Mouse (Mus musculus): ENCODE data around the gene Actl6b.

Gene Actl6b

DNA sequence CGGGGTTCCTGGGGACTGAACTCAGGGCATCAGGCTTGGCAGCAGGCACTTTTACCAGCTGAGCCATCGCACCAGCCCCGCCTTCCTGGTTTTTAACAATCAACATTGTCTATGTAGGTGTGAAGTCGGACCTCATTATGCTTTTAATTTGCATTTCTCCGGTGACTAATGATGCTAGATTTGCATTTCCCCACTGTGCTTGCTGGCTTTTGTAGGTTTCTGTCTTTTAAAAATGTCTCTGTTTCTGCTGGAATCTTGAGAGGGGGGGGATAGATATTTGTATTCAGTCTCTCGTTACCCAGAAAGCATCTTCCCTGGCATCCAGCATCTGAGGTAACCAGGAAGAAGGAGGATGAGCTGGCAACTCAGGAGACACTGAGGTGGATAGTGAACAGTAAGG, 8.2 kb downstream of the Actl6b start:
- no peak for DNase-seq (ENCODE audit: low read depth, low spot score)

DNA sequence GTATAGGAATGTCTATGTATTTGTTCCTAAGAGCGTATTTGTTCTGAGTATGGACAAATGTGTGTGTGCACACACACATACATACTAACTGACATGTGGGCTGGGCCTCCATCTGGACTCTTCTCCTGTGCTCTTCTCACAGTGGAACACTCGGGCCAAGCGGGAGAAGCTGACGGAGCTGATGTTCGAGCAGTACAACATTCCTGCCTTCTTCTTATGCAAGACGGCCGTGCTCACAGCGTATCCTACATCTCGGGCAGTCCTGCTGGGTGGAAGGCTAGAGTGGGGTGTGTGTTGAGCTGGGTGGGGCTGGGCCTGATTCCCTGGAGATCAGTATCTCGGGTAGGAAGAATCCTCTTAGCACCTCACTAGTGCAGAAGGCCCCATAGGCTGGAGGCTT, 9.6 kb downstream of the Actl6b start:
- DNase-seq (ENCODE audit: low read depth, low spot score): no peak

DNA sequence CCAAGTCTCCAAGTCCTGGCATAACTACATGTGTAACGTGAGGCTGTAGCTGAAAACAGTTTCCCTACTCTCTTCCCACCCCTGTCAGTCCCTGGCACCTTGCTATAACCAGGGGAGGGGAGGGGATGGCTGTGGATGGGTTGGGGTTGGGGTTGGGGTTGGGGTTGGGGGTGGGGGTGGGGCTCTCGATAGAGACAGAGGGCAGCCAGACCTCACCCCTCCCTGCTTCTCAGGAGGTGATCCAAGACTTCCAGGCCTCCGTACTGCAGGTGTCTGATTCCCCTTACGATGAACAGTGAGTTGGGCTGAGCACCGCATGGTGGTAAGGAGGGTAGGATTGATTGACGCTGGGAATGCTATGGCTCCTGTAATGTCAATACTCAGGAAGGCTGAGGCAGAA, 12.4 kb downstream of the Actl6b start:
- DNase-seq (ENCODE audit: low read depth, low spot score): no peak

DNA sequence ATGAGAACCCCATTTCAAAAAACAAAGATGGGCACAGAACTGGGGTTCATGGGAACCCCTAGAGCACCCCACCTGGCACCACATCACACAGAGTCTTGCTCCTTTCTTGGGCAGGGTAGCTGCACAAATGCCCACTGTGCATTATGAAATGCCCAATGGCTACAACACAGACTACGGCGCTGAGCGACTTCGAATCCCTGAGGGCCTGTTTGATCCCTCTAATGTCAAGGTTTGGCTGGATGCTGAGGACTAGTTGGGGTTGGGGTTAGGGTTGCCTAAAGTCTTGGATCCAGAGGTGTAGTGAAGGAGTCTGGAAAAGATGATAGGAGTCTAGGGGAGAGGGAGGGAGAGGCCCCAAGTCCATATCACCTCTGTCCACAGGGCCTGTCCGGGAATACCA, 13.1 kb downstream of the Actl6b start:
- DNase-seq (ENCODE audit: low read depth, low spot score): no peak

DNA sequence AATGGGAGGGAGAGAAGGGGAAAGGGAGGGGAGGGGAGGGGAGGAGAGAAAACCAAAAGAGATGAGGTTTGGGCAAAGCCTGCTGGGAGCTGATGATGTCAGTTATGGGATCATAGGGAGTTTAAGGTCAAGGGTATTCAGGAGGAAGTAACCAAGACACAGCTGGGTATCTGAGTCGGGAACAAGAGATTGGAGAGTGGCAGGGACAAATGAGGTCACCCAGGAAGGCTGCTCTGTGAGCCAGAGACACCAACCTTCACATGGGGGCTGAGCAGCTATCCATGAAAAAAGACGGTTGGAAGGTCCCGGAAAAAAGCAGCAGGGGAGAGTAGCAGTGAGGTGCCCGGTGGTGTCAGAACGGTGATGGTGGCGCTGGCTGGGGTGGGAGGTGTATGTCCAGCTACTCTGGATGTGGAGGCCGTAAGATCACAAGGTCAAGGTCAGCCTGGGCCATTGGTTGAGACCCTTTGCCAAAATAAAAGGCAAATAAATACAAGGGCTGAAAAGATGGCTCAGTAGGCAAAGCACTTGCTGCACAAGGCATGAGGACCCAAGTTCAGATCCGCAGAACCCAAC, 15.0 kb downstream of the Actl6b start:
- DNase-seq (ENCODE audit: low read depth, low spot score): no peak

DNA sequence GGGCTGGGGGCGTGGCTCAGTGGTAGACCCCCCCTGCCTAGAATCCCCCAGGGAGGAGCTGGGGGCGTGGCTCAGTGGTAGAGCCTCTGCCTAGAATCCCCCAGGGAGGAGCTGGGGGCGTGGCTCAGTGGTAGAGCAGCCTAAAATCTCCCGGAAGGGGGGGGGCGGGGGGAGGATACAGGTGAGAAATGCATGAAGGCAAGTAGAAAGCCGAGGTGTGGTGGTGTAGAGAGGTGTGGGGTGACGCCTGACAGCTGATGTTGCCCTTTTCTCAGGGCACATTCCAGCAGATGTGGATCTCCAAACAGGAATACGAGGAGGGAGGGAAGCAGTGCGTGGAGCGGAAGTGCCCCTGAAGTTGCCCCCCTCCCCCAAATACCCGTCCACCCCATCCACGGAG, 15.7 kb downstream of the Actl6b start:
- no peak for DNase-seq (ENCODE audit: low read depth, low spot score)

DNA sequence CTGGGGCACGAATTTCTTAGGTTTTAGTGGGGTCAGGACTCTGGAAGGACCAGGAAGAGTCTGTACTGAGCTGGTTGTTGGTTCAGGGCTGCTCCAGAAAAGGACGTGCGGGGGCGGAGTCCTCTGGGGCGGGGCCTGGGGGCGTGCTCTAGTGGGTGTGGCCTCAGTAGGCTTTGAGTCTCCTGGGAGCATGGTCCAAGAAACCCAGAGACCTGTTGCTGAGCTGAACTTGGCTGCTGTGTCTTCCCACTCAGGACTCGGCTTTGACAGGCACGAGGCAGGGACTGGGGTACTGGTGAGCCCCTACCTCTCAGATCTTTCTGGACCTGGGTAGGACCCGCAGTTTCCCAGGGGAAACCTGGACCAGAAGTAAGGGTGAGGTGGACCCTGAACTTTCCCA, 16.3 kb downstream of the Actl6b start, which contains the start of gene Tfr2:
Gene Tfr2, plus strand, starts transcription at position 176 of the 400 bp plus-strand sequence.
- DNase-seq (ENCODE audit: low read depth, low spot score): no peak

DNA sequence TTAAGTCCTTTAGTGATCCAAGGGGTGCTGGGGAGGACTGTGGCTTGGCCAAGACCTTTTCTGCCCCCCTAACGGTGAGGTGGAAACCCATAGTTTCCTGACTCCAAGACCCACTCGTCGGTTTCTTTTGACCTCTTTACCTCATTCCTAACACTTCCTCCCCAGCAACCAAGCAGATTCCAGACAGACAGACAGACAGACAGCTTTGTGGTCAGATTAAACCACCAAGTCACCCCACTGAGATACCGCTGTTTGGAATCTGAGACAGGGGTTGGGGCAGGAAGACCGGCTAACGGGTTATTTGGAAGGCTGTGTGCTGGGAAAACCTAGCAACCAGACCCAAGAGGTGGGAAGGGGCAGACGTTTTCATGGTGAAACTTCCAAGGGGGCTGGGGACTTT, 16.9 kb downstream of the Actl6b start:
- no peak for DNase-seq (ENCODE audit: low read depth, low spot score)

DNA sequence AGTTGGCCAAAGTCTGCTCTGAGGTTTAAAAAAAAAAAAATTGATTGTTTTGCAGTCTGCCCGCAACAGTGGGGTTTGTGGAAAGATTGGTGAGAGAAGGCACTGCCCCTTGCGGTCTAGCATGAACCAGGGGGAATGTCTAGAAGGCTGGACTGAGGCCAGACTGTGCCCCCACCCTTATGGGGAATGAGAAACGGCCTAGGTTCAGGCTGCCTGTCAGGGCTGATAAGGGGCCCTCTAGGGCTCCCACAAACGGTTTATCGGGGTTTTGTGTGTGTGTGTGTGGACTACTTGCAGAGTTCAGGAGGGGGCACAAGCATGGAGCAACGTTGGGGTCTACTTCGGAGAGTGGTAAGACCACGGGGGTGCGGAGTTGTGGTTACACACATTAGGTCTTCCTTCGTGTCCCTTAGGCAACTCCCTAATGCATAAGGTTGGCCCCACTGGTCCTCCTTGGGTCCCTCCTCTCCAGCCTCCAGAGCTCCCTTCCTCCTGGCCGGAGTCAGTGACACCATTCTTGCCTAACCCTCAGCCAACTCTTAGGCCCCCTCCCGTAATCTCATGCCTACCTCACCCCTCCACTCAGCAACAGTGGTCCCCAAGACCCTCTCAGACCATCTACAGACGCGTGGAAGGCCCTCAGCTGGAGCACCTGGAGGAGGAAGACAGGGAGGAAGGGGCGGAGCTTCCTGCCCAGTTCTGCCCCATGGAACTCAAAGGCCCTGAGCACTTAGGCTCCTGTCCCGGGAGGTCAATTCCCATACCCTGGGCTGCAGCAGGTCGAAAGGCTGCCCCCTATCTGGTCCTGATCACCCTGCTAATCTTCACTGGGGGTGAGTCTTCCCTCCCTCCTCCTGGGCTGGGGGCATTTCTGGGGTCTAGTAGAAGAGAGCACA, 17.6 kb downstream of the Actl6b start:
- DNase-seq (ENCODE audit: low read depth, low spot score): no peak

DNA sequence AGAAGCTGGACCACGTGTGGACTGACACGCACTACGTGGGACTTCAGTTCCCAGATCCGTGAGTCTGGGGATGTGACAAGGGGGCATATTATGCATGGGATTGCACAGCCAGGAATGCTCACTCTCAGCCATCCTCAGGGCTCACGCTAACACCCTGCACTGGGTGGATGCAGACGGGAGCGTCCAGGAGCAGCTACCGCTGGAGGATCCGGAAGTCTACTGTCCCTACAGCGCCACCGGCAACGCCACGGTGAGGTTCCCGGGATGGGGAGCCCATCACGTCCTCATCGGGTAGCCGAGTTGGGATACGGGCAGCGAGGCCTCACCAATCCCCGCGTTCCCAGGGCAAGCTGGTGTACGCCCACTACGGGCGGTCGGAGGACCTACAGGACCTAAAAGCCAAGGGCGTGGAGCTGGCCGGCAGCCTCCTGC, 21.2 kb downstream of the Actl6b start:
- no peak for DNase-seq (ENCODE audit: low read depth, low spot score)

DNA sequence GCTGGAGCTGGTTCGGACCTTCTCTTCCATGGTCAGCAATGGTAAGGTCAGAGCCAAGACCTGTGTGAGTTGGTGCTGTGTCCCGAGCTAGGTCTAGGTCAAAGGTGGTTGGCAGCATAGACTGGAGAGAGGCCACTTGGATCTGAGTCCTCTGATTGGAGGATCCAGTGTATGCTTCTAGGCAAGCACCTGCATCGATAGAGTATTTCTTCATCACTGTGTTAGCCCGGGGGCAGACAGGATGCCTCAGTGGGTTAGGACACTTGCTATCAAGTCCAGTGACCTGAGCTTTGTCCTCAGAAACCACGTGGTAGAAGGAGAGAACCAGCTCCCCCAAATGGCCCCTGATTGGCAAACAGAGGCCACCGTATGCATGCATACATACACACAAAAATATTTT, 26.9 kb downstream of the Actl6b start:
- DNase-seq (ENCODE audit: low read depth, low spot score): no peak

DNA sequence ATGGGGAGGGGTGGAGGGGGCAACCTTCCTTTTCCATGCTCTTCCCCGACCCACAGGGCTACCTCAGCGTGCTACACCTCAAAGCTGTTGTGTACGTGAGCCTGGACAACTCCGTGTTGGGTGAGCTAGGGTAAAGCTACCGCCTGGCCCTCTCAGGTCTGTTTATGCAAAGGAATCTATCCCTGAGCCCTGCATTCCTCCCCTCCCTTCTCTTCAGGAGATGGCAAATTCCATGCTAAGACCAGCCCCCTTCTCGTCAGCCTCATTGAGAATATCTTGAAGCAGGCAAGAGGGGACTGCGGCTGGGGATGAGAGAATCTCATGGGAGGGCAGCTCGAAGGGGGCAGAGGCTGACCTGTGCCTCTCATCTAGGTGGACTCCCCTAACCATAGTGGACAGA, 29.4 kb downstream of the Actl6b start:
- DNase-seq (ENCODE audit: low read depth, low spot score): no peak

DNA sequence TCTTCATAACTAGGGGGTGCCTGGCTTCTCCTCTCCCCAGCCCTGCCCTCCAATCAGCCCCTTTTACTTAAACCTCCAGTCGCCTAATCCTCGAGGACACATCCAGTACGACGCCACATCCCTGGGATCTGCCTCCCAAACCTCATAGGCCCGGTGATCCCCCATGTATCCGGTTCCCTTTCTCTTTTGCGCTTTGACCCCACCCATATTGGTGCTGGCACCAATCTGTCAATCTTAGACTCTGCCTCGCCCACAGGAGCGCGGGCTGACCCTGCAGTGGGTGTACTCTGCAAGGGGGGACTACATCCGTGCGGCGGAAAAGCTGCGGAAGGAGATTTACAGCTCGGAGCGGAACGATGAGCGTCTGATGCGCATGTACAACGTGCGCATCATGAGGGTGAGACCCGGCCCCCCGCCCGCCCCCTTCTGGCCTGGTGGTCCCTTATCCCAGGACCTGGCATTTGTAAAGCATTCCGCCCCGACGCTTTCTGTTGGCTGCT, 30.4 kb downstream of the Actl6b start:
- no peak for DNase-seq (ENCODE audit: low read depth, low spot score)

DNA sequence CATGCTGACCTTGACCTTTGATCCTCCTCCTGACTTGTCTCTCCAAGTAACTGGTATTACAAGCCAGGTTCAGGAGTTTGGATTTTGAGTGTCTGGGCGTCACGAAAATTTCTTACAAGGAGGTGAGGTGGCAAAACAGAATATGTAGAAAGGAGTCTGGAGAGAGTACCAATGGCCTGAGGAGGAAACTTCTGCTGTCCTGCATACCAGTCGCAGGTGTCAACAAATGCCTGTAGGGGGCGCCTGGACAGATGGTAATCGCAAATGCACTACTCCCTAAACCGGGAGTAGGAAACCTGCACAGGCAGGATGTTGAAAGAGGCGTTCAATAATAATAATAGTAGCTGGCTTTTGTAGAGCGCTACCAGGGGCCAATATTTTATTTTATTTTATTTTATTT, 31.7 kb downstream of the Actl6b start:
- DNase-seq (ENCODE audit: low read depth, low spot score): no peak

DNA sequence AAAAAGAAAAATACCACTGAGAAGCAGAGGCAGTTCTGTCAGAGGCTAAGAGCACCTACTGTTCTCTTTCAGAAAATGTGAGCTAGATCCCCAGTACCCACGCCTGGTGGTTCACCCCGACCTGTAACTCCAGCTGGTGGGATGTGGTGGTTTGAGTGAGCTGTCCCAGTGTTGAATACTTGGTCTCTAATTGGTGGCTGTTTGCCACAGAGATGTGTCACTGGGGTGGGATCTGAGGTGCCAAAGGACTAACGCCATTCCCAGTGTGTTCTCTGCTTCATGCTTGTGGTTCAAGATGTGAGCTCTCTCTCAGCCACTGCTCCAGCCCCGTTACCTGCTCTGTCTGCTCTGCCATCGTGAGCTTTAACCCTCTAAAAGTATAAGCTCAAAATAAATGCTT, 37.2 kb downstream of the Actl6b start:
- DNase-seq (ENCODE audit: low read depth, low spot score): no peak

DNA sequence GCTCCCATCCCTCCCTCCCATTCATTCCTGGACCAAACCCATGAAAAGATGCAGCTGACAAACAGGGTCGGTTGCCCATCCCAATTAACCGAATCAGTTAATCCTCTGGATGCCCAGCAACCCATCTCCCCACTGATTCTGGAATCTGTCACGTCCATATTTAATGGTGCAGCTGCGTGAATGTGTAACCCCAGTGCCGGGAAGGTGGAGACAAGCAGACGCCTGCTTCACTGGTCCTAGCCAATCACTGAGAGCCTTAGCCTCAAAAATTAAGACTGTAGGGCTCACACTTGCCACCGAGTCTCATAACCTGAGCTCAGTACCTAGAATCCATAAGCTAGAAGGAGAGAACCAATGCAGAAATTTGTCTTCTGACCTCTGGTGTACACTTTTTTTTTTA, 42.6 kb downstream of the Actl6b start:
- DNase-seq (ENCODE audit: low read depth, low spot score): no peak

DNA sequence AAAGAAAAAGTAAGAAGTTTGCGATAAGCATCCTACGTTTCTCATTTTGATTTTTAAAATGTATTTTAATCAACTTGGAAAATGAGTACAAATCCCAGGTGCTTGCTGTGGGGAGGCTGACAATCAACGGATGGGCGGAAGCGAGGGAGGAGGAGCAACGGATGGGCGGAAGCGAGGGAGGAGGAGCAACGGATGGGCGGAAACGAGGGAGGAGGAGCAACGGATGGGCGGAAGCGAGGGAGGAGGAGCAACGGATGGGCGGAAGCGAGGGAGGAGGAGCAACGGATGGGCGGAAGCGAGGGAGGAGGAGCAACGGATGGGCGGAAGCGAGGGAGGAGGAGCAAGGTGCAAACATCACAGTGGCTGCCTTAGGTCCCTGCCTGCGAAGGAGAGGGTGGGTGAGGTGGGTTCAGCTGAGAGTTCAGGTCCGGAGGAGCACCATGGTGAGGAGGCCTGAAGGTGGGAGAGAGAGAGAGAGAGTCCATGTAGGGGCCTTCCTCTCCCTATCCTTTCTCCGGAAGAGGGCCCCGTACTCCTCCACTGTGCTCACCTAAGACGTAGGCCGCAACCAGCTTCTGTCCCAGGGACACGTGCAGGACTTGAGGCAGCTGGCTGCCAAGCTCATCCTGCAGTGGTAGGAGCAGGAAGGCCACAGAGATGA, 43.4 kb downstream of the Actl6b start:
- DNase-seq (ENCODE audit: low read depth, low spot score): no peak

DNA sequence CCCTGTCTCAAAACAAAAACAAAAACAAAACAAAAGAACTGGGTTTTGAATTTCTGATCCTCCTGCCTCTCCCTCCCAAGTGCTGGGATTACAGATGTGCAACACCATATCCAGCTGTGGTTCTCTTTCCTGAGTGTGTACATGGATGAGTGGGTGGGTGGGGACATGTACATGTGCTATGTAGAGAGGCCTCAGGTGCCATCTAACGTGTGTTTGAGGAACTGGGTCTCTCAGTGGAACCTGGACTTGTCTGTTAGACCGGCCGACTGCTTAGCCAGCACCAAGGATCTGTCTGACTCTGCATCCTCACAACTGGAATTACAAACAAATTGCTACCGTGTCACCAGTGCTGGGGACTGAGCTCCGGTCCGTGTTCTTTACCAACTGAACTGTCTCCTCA, 44.3 kb downstream of the Actl6b start:
- DNase-seq (ENCODE audit: low read depth, low spot score): no peak

DNA sequence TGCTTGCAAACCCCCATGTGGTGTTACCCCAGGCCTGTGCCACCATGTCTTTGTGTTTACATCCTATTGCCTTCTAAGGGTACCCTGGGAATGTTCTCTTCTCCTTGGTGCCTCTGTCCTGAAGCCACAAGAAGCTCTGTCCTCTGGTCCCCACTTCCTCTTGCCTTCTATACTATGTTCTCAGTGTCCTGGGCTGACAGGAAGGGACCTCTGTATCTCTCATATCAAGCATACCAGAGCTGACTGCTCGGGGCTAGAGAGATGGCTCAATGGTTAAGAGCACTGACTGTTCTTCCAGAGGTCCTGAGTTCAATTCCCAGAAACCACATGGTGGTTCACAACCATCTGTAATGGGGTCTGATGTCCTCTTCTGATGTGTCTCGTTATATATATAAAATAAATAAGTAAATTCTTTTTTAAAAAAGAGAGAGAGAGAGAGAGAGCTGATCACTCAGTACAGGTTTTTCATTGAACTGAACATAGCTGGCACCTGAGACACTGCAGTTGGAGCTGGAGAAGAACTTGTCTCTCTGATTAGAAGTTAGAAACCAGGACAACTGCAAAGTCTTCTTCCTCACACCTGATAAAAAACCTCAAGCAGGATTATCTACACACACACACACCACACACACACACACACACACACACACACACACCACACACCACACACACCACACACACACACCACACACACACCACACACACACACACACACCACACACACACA, 44.9 kb downstream of the Actl6b start:
- DNase-seq (ENCODE audit: low read depth, low spot score): no peak

DNA sequence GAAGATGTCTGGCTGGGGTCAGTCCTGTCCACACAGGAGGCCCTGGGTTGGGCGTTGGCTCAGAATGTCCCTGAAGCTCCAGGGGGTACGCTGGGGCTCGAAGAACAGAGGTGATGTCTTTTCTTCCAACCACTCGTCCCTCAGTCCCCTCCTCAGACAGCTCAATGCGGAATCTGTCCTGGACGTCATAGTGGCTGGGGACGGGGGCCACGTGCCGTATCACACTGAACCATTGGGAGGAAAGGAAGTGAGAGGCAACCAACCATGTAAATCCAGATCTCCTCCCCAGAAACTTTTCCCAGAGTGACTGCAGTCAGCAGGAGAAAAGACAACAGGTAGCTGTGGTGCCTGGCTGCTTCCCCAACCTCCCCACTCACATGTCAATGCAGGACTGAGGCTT, 46.3 kb downstream of the Actl6b start:
- DNase-seq (ENCODE audit: low read depth, low spot score): no peak

DNA sequence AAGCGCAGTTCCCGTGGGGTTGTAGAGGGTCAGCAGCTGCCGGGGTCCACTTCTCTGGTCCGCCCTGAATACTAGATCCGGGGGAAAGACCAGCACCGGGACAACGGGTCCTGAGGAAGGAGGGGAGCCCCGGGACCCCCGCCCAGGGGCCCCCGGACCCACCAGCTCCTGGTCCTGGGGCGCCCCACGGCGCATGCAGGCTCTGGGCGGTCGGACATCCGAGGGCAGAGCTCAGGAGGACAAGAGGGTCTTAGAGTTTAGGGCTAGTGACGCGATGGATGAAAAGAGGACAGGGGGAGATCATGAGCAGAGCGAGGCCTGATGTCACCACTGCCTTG, 46.9 kb downstream of the Actl6b start:
- no peak for DNase-seq (ENCODE audit: low read depth, low spot score)
